Mouse (Mus musculus): ENCODE data around the gene Gm7714. TPM values are rescaled to one million over a fixed set of nuclear protein-coding genes. Genes with fewer than 3 reads are reported as not detected.

Gene Gm7714
- polyA plus RNA-seq (2017; shearing (Covaris generic)): not detected

GRCm38 (mm10) chr5:88268619-88269018 lies at the start of gene Gm7714:
Gene Gm7714 (plus strand): TSS chr5:88268919.

GRCm38 (mm10) chr5:88317012-88317411 lies 48.3 kb downstream of the Gm7714 start, which contains the start of gene Prol1:
Gene Prol1 (plus strand): TSS chr5:88317312.

Other genes with a start within 250 kb of the Gm7714 start
- gene Smr2, start 182.4 kb upstream of the Gm7714 start, polyA plus RNA-seq (2017; shearing (Covaris generic)): not detected
- not detected for gene Gm11116, start 157.4 kb upstream of the Gm7714 start, polyA plus RNA-seq (2017; shearing (Covaris generic))
- gene Gm11115, start 114.8 kb upstream of the Gm7714 start, polyA plus RNA-seq (2017; shearing (Covaris generic)): not detected
- not detected for gene Prol1, start 48.4 kb downstream of the Gm7714 start, polyA plus RNA-seq (2017; shearing (Covaris generic))
- gene Amtn, start 107.2 kb downstream of the Gm7714 start, polyA plus RNA-seq (2017; shearing (Covaris generic)): not detected
- gene Ambn, start 187.1 kb downstream of the Gm7714 start, polyA plus RNA-seq (2017; shearing (Covaris generic)): not detected
- gene Enam, start 219.1 kb downstream of the Gm7714 start, polyA plus RNA-seq (2017; shearing (Covaris generic)): not detected